Mouse (Mus musculus) ES-Bruce4 (cell line): ENCODE results near the gene Aph1c. TPM values are rescaled to one million over a fixed set of nuclear protein-coding genes. Genes with fewer than 3 reads are reported as not detected.
"Not testable (repeated sequence)": the region's sequence is repeated elsewhere in the genome, so short reads cannot be mapped to it uniquely, and the experiment has no call there.

Source experiments
- H3K27ac ChIP-seq: 2 replicates; pipeline ENCODE4 v1.5.1; 2012; ENCODE audit warnings: low read length, inconsistent platforms; ENCODE audit not compliant: insufficient read depth
- H3K27me3 ChIP-seq: 2 replicates; pipeline ENCODE4 v1.6.1; 2012; ENCODE audit warnings: mild to moderate bottlenecking, low read length, inconsistent platforms; ENCODE audit not compliant: control insufficient read depth, poor library complexity, insufficient read depth, severe bottlenecking
- H3K36me3 ChIP-seq: 2 replicates; pipeline ENCODE4 v1.6.1; 2012; ENCODE audit warnings: inconsistent platforms, mild to moderate bottlenecking, low read length, moderate library complexity; ENCODE audit not compliant: control insufficient read depth, poor library complexity, insufficient read depth, severe bottlenecking
- H3K4me1 ChIP-seq: one replicate; pipeline ENCODE4 v1.8.1; 2011; ENCODE audit warnings: low read length; ENCODE audit not compliant: control insufficient read depth, insufficient read depth
- H3K4me3 ChIP-seq: 2 replicates; pipeline ENCODE4 v1.5.1; 2011; ENCODE audit warnings: low read depth, mild to moderate bottlenecking, low read length
- H3K9ac ChIP-seq: 2 replicates; pipeline ENCODE4 v1.6.1; 2012; ENCODE audit warnings: low read depth, mild to moderate bottlenecking, inconsistent platforms; ENCODE audit not compliant: poor library complexity, severe bottlenecking
- H3K9me3 ChIP-seq: replicated peaks from 2 replicates; pipeline ENCODE4 v1.6.1; 2012; ENCODE audit warnings: mild to moderate bottlenecking, low read length, inconsistent platforms; ENCODE audit not compliant: control insufficient read depth, poor library complexity, insufficient read depth, severe bottlenecking
- CTCF ChIP-seq: IDR thresholded peaks from one replicate; pipeline ENCODE4 v1.8.1; 2011; ENCODE audit warnings: low read depth, low read length
- EP300 ChIP-seq: IDR thresholded peaks from 2 replicates; pipeline ENCODE4 v1.6.1; 2011; ENCODE audit warnings: low read depth, low read length; ENCODE audit not compliant: insufficient read depth
- POLR2A ChIP-seq: IDR thresholded peaks from one replicate; pipeline ENCODE4 v1.8.1; 2011; ENCODE audit warnings: low read length; ENCODE audit not compliant: insufficient read depth
- polyA plus RNA-seq: library from polyadenylated mRNA; stranded (reverse); fragments of >200 nt; gene quantifications from 2 replicates; pipeline ENCODE4 v1.2.4, GENCODE M21; 2011; ENCODE audit warnings: low read depth; ENCODE audit not compliant: missing spikeins, insufficient read depth, insufficient read length

The Aph1c gene
- polyA plus RNA-seq, 1 experiment, result 2.1 TPM

DNA sequence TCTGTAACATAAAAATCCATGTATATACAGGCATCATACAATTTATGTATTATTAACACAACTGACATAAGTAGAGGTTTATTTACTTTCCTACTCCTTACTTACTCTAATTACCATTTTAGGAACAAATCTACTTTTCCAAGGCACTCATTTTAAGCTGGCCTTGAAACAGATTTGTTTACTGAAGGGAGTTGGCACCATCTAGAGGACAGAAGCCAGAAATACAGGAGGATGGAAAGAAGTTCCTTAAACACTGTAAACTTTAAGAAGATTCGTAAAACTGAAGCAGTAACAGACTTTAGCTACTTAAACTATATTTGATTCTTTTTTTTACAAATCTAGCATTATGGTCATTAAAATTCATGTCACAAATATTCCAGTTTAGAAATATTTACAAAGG lies 8.5 kb downstream of the Aph1c start:
- H3K4me3 ChIP-seq, result no peak overlapping the region
- H3K9me3 ChIP-seq, result no peaks in the 10 kb centered on the region
- H3K9ac ChIP-seq, result no peak overlapping the region
- H3K27me3 ChIP-seq, result no peaks in the 10 kb centered on the region
- no peaks in the 10 kb centered on the region for H3K36me3 ChIP-seq
- H3K27ac ChIP-seq, result no peak overlapping the region
- H3K4me1 ChIP-seq, result no peaks in the 10 kb centered on the region
- TF ChIP-seq EP300 (no peak), POLR2A (no peak), CTCF (no peak)

DNA sequence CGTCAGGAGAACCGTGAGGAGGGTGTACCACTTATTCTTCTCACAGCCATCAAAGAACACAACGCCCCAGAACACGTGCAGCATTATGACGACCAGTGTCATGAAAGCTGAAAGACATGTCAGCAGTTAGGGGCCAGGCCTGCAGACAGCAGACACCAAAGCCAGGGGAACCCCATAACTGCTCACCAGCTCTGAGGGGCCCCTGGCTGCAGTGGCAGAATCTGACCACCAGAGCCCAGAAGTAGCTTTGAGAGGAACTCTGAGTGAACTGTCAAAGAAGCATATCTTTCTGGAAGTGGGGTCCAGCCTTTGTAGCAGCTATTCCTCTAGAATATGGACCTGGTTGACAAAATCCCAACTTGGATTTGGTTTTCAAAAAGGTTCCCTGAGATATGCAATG lies 12.3 kb downstream of the Aph1c start:
- not testable (repeated sequence) for H3K9me3 ChIP-seq

DNA sequence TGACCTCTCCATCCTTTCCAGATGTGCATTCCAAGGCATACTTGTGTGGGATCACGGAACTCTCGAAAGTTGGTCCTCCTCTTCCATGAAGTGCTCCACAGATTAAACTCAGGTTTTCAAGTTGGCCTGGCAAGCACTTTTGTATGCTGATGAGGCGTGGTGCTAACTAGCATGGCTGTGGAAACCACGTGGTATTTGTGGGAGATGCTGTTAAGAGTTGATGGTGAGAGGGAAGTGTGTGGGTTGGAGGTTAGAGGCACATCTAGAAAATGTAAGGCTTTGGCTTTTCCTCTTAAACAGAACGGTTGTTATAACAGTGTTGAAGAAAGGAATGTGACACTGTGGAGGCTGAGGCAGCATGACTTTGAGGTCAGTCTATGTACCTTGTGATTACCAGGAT lies 13.5 kb downstream of the Aph1c start:
- TF ChIP-seq EP300, result no peak
- TF ChIP-seq CTCF, result no peak
- TF ChIP-seq POLR2A, result no peak
- Histone ChIP-seq H3K27me3 (no peaks in the 10 kb centered on the region), H3K4me1 (no peaks in the 10 kb centered on the region)

More for the DNA sequence above, 12.3 kb downstream of the Aph1c start:
- not testable (repeated sequence) for H3K9ac ChIP-seq, H3K36me3 ChIP-seq, H3K4me3 ChIP-seq, H3K27me3 ChIP-seq, H3K27ac ChIP-seq, H3K4me1 ChIP-seq

DNA sequence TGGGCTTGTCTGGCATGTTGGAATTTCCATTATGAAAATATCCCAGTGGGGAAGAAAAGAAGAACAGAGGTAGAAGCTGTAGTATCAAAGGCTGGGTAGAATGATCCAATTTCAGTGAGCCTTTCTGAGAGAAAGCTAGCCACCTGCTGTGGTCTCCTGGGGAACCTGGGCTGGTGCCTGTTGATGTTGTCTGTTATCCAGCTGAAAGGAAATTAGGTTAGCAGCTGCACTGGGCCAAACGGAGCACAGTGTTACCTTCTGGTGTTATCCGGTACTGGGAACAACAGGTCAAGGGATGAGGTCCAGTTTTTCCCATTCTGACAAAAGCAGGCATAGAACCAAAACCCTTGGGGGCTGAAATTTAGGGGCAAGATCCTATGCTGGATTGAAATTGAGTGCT lies 21.1 kb downstream of the Aph1c start:
- Histone ChIP-seq H3K9ac (no peak overlapping the region), H3K4me3 (no peak overlapping the region), H3K27ac (no peak overlapping the region), H3K27me3 (no peaks in the 10 kb centered on the region), H3K9me3 (no peaks in the 10 kb centered on the region), H3K36me3 (no peaks in the 10 kb centered on the region), H3K4me1 (no peaks in the 10 kb centered on the region)
- TF ChIP-seq POLR2A, result no peak
- no peak for TF ChIP-seq CTCF
- no peak for TF ChIP-seq EP300

More for the DNA sequence above, 13.5 kb downstream of the Aph1c start:
- Histone ChIP-seq H3K9me3 (no peaks in the 10 kb centered on the region), H3K36me3 (no peaks in the 10 kb centered on the region), H3K9ac (no peak overlapping the region), H3K4me3 (no peak overlapping the region), H3K27ac (no peak overlapping the region)

DNA sequence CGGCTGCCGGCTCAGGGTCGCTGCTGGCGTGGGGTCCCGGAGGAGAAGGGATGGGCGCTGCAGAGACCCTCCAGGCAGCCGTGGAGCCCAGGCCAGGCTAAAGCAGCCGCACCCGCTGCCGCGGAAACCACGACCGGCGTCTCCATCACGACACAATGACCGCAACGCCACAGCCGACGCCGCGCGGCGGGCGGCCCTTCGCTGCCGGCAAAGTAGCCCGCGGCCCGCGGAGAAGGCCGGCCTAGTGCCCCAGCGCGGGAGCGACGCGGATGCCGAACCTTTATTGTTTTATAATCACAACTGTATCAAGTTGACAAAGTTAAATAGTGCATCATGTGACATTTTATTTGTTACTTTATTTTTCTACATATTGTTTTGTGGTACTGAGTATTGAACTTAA lies 28.6 kb downstream of the Aph1c start:
- H3K36me3 ChIP-seq, H3K4me1 ChIP-seq, H3K27me3 ChIP-seq, H3K27ac ChIP-seq, H3K4me3 ChIP-seq, H3K9me3 ChIP-seq: not testable (repeated sequence)
- peak overlapping the region; percentile 26; the same call in 1 of the 2 replicates for H3K9ac ChIP-seq

DNA sequence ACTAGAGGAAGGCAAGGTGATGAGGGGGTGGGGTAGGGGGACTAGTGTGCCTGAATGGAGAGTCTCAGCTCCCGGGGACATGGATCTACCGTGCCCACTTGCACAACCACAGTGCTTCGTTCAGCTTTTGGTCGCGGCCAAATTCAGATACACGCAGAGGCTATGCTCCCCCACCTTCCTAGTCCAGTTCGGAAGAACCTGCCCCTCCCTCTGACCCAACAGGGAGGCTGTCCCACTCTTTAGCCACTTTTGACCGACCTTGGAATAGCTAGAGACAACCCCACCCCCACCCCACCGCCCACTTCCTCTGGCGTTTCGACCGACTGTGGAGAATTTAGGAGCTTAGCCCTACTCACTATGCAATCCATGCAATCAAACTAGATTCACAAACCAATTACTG lies 32.6 kb downstream of the Aph1c start:
- H3K36me3 ChIP-seq, result no peaks in the 10 kb centered on the region
- H3K27ac ChIP-seq, result no peak overlapping the region
- H3K9ac ChIP-seq, result no peak overlapping the region
- no peak for TF ChIP-seq POLR2A
- no peak for TF ChIP-seq EP300
- TF ChIP-seq CTCF, result no peak
- H3K4me3 ChIP-seq, result no peak overlapping the region
- peaks cover 3% of the 10 kb centered on the region for H3K27me3 ChIP-seq
- no peaks in the 10 kb centered on the region for H3K4me1 ChIP-seq
- H3K9me3 ChIP-seq, result 0 out of 2 replicates have a peak, but pooled peaks cover 6% of the 10 kb centered on the region

DNA sequence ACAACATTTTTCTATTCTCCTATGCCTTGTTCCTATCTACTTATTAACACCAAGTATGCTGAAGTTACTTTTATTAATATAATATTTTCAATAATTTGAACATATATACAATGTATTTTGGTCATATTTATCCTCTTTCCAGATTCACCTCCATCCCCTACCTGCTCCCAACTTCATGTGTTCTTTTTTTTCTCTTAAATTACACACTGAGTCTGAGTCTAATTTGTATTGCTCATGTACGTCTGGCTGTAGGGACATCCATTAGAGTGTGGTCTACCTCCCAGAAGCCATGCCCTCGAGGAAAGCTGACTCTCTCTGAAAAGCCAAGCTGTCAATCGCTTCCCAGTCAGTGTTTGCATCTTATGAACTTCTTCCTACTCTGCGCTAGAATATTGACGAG lies 37.8 kb downstream of the Aph1c start, which contains the start of gene Gm10647:
Gm10647 (plus strand) TSS at position 301 of the 400 bp plus-strand sequence.
- H3K36me3 ChIP-seq, result no peaks in the 10 kb centered on the region
- TF ChIP-seq EP300 (no peak), POLR2A (no peak), CTCF (no peak)
- H3K4me1 ChIP-seq, result no peaks in the 10 kb centered on the region
- H3K9ac ChIP-seq, result no peak within 1 kb of the TSS
- peaks cover 2% of the 10 kb centered on the region for H3K27me3 ChIP-seq
- H3K27ac ChIP-seq, result no peak within 1 kb of the TSS
- no peaks in the 10 kb centered on the region for H3K9me3 ChIP-seq
- H3K4me3 ChIP-seq, result no peak within 1 kb of the TSS
